Mouse (Mus musculus): ENCODE measurements around the gene Tspan4.

DNA sequence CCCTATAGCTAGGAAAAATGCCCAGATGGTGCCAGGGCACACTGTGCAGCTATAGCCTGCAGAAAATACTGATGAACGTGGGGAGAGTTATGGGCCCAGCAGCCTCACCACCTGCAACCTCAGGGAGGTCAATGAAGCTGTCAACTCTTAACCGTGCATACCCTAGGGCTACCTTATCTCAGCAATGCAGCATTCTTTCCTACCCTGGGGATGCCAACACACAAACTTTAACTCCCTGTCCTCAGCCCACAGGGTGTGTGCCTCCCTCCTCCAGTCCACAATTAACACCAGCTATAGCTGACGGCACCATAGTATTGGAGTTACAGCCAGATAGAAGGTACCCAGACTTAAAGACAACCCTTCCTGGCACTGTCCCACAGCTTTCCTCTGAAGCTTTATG is 43.9 kb downstream of the Tspan4 start:
- TF ChIP-seq POLR2A (IDR thresholded peaks at IDR 0.05; ENCODE audit: control insufficient read depth, low read depth, low read length) (no peak), CTCF (IDR thresholded peaks at IDR 0.05; ENCODE audit: control insufficient read depth, insufficient read depth, insufficient replicate concordance, low read depth, low read length) (no peak)

All from testis, adult 2 months (tissue).